Mouse (Mus musculus): Measurements from ENCODE around the gene Tysnd1.

Gene Tysnd1

GRCm38 (mm10) chr10:61737537-61737936 is 42.2 kb downstream of the Tysnd1 start:
- DNase-seq (ENCODE audit: low read depth, low spot score) = no peak

GRCm38 (mm10) chr10:61738126-61738525 is 42.8 kb downstream of the Tysnd1 start:
- no peak for DNase-seq (ENCODE audit: low read depth, low spot score)

GRCm38 (mm10) chr10:61741306-61741705 is 46.0 kb downstream of the Tysnd1 start:
- DNase-seq (ENCODE audit: low read depth, low spot score) = no peak

GRCm38 (mm10) chr10:61741873-61742272 is 46.6 kb downstream of the Tysnd1 start:
- no peak for DNase-seq (ENCODE audit: low read depth, low spot score)

GRCm38 (mm10) chr10:61742336-61742735 is 47.0 kb downstream of the Tysnd1 start:
- no peak for DNase-seq (ENCODE audit: low read depth, low spot score)

- no peak for DNase-seq (ENCODE audit: low read depth, low spot score)
Measured at GRCm38 (mm10) chr10:61745133-61745532, 49.8 kb downstream of the Tysnd1 start.

- DNase-seq (ENCODE audit: low read depth, low spot score) = no peak
Measured at GRCm38 (mm10) chr10:61747302-61747701, 52.0 kb downstream of the Tysnd1 start.

- no peak for DNase-seq (ENCODE audit: low read depth, low spot score)
Measured at GRCm38 (mm10) chr10:61750014-61750413, 54.7 kb downstream of the Tysnd1 start.

GRCm38 (mm10) chr10:61751534-61752219 is 56.4 kb downstream of the Tysnd1 start:
- no peak for DNase-seq (ENCODE audit: low read depth, low spot score)
